Mouse (Mus musculus) left cerebral cortex, adult 2 months (tissue): ENCODE data around the gene F3. TPM values are rescaled to one million over a fixed set of nuclear protein-coding genes. Genes with fewer than 3 reads are reported as not detected.

ENCODE experiments used
- DNase-seq, 2 experiments: peaks; one replicate each; pipeline ENCODE4 v3.0.0; 2021 to 2022; ENCODE audit warnings: low spot score in 2 of 2, mixed read lengths in 1 of 2; ENCODE audit errors: extremely low spot score in 1 of 2
- H3K27ac ChIP-seq: fragments of 200-600 bp; 2 replicates; pipeline ENCODE4 v1.8.1; 2022
- H3K4me3 ChIP-seq: fragments of 200-600 bp; 2 replicates; pipeline ENCODE4 v1.8.1; 2022
- CTCF ChIP-seq: fragments of 200-600 bp; IDR thresholded peaks from 2 replicates; pipeline ENCODE4 v1.8.1; 2022; ENCODE audit warnings: antibody characterized with exemption, mild to moderate bottlenecking, moderate library complexity
- intact Hi-C: fragments of 180-260 bp; cut with DNase I; formaldehyde crosslinking; loops from one replicate; pipeline ENCODE4 v1.15.1; 2025
- long read RNA-seq, 2 experiments: library from polyadenylated mRNA; stranded (forward); transcript quantifications; one replicate each; pipeline ENCODE4 v2.0.0; 2021; ENCODE audit warnings: borderline mapping rate in 2 of 2
- total RNA-seq, 2 experiments: library from RNA; stranded (reverse); gene quantifications; 2 replicates each; pipeline ENCODE4 v1.2.3; 2021

The F3 gene
- total RNA-seq, result 10 to 100 TPM; 49.4 to 61.8 TPM
- long read RNA-seq, experiment 1, transcript F3-201 (6 exons, 1,872 nt), result major isoform, 66 of 73 reads
- long read RNA-seq, experiment 1, partial matches to known transcripts, result 5 of 73 reads
- long read RNA-seq, experiment 1, other reads (novel, unspliced or antisense), result 2 of 73 reads
- long read RNA-seq, experiment 2, transcript F3-201 (6 exons, 1,872 nt), result major isoform, 57 of 63 reads
- long read RNA-seq, experiment 2, partial matches to known transcripts, result 0 of 63 reads
- long read RNA-seq, experiment 2, other reads (novel, unspliced or antisense), result 6 of 63 reads

DNA sequence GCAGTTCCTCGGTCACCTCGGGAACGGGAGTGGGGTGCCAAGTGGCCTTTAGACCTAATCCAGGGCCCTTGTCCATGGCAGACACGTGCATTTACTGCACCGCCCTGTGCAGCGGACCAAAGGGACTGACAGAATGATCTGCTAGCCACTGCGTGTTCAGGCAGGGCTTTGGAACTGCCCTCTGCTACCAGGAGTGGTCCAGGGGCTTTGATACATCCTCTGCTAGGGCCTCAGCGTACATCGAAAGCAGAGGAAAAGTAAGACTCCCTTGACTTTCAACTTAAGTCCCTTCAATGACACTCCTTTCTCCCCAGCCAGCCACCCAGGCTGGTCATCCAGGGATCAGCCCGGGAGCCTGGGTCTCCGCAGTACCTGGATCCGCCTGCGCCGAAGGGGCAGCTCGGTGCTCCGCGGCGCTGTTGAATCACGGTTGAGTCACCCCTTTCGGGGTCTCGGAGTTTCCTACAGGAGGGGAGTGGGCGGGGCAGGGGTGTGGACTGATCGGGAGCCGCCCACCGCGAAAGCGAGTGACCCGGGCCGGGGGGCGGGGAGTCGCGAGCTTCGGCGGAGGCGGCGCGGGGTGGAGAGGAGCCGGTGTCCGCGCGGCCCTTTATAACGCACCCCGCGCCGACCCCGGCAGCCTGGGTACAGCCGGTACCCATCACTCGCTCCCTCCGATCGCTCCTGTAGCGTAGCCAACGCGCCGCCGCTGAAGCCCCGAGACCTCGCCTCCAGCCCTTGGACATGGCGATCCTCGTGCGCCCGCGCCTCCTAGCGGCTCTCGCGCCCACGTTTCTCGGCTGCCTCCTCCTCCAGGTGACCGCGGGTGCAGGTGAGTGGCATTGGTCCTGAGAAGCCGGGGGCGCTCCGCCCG lies at the start of gene F3:
Gene F3, plus strand, starts transcription at position 567 of the 874 bp plus-strand sequence.
- peak within 1 kb of the TSS; percentile 79 for H3K4me3 ChIP-seq
- peak within 1 kb of the TSS; percentile 88 for H3K27ac ChIP-seq
- TF ChIP-seq CTCF, result peak; percentile 44
- intact Hi-C loops, result loop anchor here (1.0 to 10.0 kb wide), 2 partner anchors 87 to 418 kb away; no protein-coding TSS in a partner anchor
- peak; percentile 70 to 81 for DNase-seq

DNA sequence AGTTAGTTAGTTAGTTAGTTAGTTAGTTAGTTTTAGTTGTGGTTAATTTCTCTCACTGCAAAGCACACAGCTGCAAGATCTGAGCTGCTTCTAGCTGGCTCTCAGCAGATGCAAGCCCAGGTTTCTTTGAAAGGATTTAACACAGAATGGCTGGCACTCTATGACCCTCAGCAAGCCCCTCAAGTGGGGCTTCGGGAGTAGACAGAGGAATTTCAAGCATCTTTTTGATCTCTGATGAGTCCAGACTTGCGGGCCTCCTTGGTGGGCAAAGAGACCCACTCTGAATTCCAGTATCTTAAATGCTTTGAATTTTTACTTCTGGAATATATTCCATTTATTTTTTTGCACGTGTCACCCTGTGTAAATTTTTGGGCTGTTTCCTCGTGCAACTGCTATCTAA lies 44.4 kb upstream of the F3 start:
- no peak for DNase-seq
- no peak overlapping the region for H3K4me3 ChIP-seq
- H3K27ac ChIP-seq, result no peak overlapping the region
- intact Hi-C loops, result no loop called here
- TF ChIP-seq CTCF, result no peak

GRCm38 (mm10) chr3:121679443-121679842 lies 43.9 kb upstream of the F3 start:
- Histone ChIP-seq H3K27ac (no peak overlapping the region), H3K4me3 (no peak overlapping the region)
- no peak for DNase-seq
- no peak for TF ChIP-seq CTCF
- intact Hi-C loops, result no loop called here

DNA sequence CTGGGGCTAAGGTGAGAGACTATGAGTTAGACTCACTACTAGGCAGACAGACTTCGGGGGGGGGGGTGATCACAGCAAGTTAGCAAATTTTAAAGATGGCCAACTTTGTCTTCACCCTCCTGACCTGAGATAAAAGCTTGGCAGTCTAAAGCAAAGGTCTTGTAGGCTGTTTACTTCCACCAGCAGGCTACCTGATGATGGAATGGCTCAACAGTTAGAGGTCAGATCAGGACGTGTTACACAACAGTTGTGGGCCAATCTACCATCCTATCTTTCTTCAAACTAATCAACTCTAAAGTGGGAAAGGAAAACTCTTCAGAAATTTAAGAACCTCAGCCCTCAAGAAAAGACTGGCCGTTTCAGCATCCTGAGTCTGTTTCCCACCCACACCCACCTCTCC lies 43.1 kb upstream of the F3 start:
- Histone ChIP-seq H3K4me3 (no peak overlapping the region), H3K27ac (no peak overlapping the region)
- no peak for DNase-seq
- intact Hi-C loops, result no loop called here
- TF ChIP-seq CTCF, result no peak

GRCm38 (mm10) chr3:121682439-121683411 lies 40.6 kb upstream of the F3 start:
- DNase-seq, result no peak
- Histone ChIP-seq H3K4me3 (no peak overlapping the region), H3K27ac (no peak overlapping the region)
- no peak for TF ChIP-seq CTCF
- intact Hi-C loops, result no loop called here

DNA sequence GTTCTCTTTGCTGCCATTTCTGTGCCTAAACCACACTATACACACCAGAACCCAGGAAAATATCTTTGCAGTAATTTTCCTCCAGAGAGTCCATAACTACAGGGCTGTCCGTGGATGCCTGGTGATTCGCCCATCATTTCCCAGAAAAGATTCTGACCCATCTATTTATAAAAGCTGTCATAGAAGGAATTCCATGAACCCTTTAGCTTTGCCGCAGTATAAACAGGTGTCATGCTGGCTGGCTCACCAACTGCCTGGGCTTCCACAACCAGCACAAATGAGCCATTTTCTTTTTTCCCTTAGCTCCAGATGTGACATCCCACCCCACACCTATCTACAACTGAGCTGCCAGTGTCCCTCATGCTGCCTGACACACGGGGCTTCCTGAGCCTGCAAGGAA lies 38.8 kb upstream of the F3 start:
- H3K27ac ChIP-seq, result no peak overlapping the region
- DNase-seq, result no peak
- TF ChIP-seq CTCF, result no peak
- H3K4me3 ChIP-seq, result no peak overlapping the region
- intact Hi-C loops, result no loop called here

- no peak for DNase-seq
- no peak for TF ChIP-seq CTCF
- intact Hi-C loops, result loop anchor here (5.0 kb wide), 1 partner anchor 48 kb away; no protein-coding TSS in a partner anchor
- Histone ChIP-seq H3K27ac (no peak overlapping the region), H3K4me3 (no peak overlapping the region)
Observed at GRCm38 (mm10) chr3:121684963-121685362, 38.4 kb upstream of the F3 start.

DNA sequence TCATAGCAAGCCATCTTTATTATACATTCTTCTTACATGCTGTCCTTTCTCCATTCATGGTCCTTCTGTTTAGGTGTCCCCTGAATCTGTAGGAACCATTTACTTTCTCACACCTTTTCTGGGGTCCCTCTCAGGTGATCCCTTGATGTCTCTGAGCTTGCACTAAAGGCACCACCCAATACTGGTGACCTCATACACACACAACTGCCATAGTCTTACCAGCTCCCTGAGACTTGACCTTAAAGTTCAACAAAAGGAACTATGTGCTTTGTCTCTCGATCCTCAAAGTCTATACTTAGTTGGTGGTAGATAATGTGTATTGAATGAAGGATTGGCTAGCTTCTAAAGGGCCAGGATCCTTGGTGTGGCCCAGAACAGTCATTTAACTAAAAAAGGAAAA lies 37.4 kb upstream of the F3 start:
- intact Hi-C loops, result loop anchor here (5.0 kb wide), 1 partner anchor 49 kb away; no protein-coding TSS in a partner anchor
- no peak overlapping the region for H3K27ac ChIP-seq
- H3K4me3 ChIP-seq, result no peak overlapping the region
- DNase-seq, result no peak
- TF ChIP-seq CTCF, result no peak

GRCm38 (mm10) chr3:121686408-121686911 lies 36.9 kb upstream of the F3 start:
- no peak overlapping the region for H3K4me3 ChIP-seq
- DNase-seq, result peak; percentile 27 to 44
- H3K27ac ChIP-seq, result no peak overlapping the region
- intact Hi-C loops, result loop anchor here (5.0 kb wide), 1 partner anchor 49 kb away; no protein-coding TSS in a partner anchor
- no peak for TF ChIP-seq CTCF

DNA sequence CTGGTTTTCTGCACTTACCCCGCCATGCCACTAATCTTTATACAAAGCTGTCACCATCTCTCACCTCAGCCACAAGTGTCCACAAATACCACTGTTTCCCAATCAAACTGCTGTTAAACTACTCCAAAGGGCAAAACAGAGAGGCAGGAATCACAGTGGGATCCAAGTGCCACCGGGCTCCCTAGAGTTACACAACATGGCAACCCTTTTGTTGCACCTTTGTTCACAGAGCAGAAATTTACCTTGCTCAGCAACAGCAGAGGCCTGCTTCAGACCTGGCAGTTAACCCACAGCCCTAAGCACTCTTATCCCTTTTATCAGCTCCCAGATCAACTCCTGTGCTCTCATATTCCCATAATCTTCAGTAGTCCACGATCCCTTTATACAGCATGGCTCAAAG lies 35.6 kb upstream of the F3 start:
- Histone ChIP-seq H3K27ac (no peak overlapping the region), H3K4me3 (no peak overlapping the region)
- intact Hi-C loops, result loop anchor here (5.0 kb wide), 1 partner anchor 50 kb away; no protein-coding TSS in a partner anchor
- no peak for TF ChIP-seq CTCF
- DNase-seq, result no peak

DNA sequence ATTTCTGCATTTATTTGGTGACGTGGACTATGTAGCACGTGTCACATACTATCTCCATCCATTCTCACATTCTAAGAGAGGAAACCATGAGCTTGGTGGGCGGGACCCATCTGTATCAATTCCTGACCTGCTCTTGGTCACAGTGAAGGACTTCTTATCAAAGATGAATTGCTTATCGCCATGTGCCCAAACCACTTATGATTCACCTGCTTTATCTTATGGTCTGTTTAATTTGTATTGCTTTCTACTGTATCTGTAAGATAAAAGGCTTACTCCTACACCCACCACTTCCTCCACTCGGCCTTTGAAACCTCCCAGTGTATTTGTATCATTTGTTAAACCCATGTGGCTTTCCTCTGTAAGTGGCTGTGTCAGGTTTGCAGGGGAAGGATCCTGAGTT lies 34.3 kb upstream of the F3 start:
- no peak overlapping the region for H3K27ac ChIP-seq
- H3K4me3 ChIP-seq, result no peak overlapping the region
- TF ChIP-seq CTCF, result no peak
- DNase-seq, result no peak
- intact Hi-C loops, result loop anchor here (5.0 kb wide), 1 partner anchor 52 kb away; no protein-coding TSS in a partner anchor
